Mouse (Mus musculus) ES-Bruce4 (cell line): Measurements from ENCODE around the gene Epha2. TPM values are rescaled to one million over a fixed set of nuclear protein-coding genes. Genes with fewer than 3 reads are reported as not detected.

Experiments
- H3K27ac ChIP-seq: 2 replicates; pipeline ENCODE4 v1.5.1; 2012; ENCODE audit warnings: low read length, inconsistent platforms; ENCODE audit not compliant: insufficient read depth
- H3K27me3 ChIP-seq: 2 replicates; pipeline ENCODE4 v1.6.1; 2012; ENCODE audit warnings: mild to moderate bottlenecking, low read length, inconsistent platforms; ENCODE audit not compliant: control insufficient read depth, poor library complexity, insufficient read depth, severe bottlenecking
- H3K36me3 ChIP-seq: 2 replicates; pipeline ENCODE4 v1.6.1; 2012; ENCODE audit warnings: inconsistent platforms, mild to moderate bottlenecking, low read length, moderate library complexity; ENCODE audit not compliant: control insufficient read depth, poor library complexity, insufficient read depth, severe bottlenecking
- H3K4me1 ChIP-seq: one replicate; pipeline ENCODE4 v1.8.1; 2011; ENCODE audit warnings: low read length; ENCODE audit not compliant: control insufficient read depth, insufficient read depth
- H3K4me3 ChIP-seq: 2 replicates; pipeline ENCODE4 v1.5.1; 2011; ENCODE audit warnings: low read depth, mild to moderate bottlenecking, low read length
- H3K9ac ChIP-seq: 2 replicates; pipeline ENCODE4 v1.6.1; 2012; ENCODE audit warnings: low read depth, mild to moderate bottlenecking, inconsistent platforms; ENCODE audit not compliant: poor library complexity, severe bottlenecking
- H3K9me3 ChIP-seq: replicated peaks from 2 replicates; pipeline ENCODE4 v1.6.1; 2012; ENCODE audit warnings: mild to moderate bottlenecking, low read length, inconsistent platforms; ENCODE audit not compliant: control insufficient read depth, poor library complexity, insufficient read depth, severe bottlenecking
- CTCF ChIP-seq: IDR thresholded peaks from one replicate; pipeline ENCODE4 v1.8.1; 2011; ENCODE audit warnings: low read depth, low read length
- EP300 ChIP-seq: IDR thresholded peaks from 2 replicates; pipeline ENCODE4 v1.6.1; 2011; ENCODE audit warnings: low read depth, low read length; ENCODE audit not compliant: insufficient read depth
- POLR2A ChIP-seq: IDR thresholded peaks from one replicate; pipeline ENCODE4 v1.8.1; 2011; ENCODE audit warnings: low read length; ENCODE audit not compliant: insufficient read depth
- polyA plus RNA-seq: library from polyadenylated mRNA; stranded (reverse); fragments of >200 nt; gene quantifications from 2 replicates; pipeline ENCODE4 v1.2.4, GENCODE M21; 2011; ENCODE audit warnings: low read depth; ENCODE audit not compliant: missing spikeins, insufficient read depth, insufficient read length

The Epha2 gene
- 44.7 and 51.3 TPM in 2 replicates for polyA plus RNA-seq

DNA sequence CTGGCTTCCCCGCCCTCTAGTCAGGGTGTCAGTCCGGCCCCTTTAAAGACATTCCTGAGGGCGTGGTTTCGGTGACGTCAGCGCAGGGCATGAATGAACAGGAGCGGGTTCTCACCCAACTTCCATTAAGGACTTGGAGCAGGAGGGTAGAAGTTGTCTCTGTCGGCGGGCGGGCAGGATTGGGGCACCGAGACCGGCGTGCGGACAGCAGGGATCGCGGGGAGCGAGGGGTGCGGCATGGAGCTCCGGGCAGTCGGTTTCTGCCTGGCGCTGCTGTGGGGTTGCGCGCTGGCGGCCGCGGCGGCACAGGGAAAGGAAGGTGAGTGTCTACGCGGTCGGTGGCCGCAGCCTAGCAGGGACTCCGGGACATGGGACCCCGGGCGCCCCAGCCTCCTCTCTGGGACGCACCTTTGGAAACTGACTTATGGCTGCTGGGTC, at the start of gene Epha2:
Gene Epha2, plus strand, starts transcription at position 125 of the 438 bp plus-strand sequence.
- Histone ChIP-seq H3K9me3 (no peaks in the 10 kb centered on the region), H3K36me3 (no peaks in the 10 kb centered on the region), H3K4me1 (peaks cover 12% of the 10 kb centered on the region), H3K27me3 (no peaks in the 10 kb centered on the region), H3K27ac (peak within 1 kb of the TSS; percentile 1; the same call in 1 of the 2 replicates), H3K9ac (peak within 1 kb of the TSS; percentile 88), H3K4me3 (peak within 1 kb of the TSS; percentile 93)
- TF ChIP-seq CTCF = no peak
- TF ChIP-seq POLR2A = peak; percentile 94
- 0 out of 2 replicates have a peak, but pooled peaks have one; percentile 17 for TF ChIP-seq EP300

DNA sequence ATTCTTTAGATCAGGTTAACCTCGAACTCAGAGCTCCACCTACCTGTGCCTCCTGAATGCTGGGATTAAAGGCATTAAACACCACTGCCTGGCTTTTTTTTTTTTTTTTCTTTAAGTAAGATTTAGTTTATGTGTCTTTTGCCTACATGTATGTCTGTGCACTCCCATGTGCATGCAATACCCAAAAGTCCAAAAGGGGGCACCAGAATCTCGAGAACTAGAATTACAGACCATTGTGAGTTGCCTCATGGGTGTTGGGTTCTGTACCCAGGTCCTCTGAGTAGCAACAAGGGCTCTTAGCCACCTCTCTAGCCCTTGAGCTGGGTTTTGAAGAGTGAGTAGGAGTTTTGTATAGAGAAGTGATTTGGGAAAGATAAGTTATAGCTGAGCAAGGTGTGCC, 48.4 kb upstream of the Epha2 start:
- Histone ChIP-seq H3K27ac (no peak overlapping the region), H3K27me3 (no peaks in the 10 kb centered on the region), H3K4me1 (peaks cover 4% of the 10 kb centered on the region), H3K36me3 (no peaks in the 10 kb centered on the region), H3K9ac (no peak overlapping the region), H3K4me3 (no peak overlapping the region), H3K9me3 (no peaks in the 10 kb centered on the region)
- TF ChIP-seq POLR2A (no peak), EP300 (no peak), CTCF (no peak)

DNA sequence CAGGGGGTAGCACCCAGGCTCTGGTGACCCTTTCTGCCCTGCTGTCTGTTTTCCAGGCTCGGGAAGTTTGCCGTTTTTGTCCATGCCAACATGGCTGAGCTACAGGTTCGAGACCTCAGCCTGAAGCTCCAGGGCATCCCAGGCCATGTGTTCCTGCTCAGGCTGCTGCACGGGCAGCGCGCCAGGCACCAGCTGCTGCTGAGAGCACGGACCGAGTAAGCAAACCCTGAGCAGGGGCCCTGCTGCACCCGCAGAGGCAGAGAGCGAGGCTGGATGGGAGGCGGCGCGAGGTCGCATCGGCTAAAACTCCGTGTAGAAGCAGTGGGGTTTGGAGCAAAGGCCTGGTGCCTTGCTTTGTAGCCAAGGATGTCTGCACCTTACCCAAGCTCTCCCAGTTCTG, 46.8 kb upstream of the Epha2 start:
- H3K36me3 ChIP-seq = no peaks in the 10 kb centered on the region
- no peak overlapping the region for H3K27ac ChIP-seq
- H3K27me3 ChIP-seq = no peaks in the 10 kb centered on the region
- peak overlapping the region; percentile 9 for H3K4me3 ChIP-seq
- TF ChIP-seq POLR2A = no peak
- TF ChIP-seq CTCF = no peak
- no peak for TF ChIP-seq EP300
- H3K9ac ChIP-seq = peak overlapping the region; percentile 12; the same call in 1 of the 2 replicates
- H3K9me3 ChIP-seq = no peaks in the 10 kb centered on the region
- H3K4me1 ChIP-seq = no peaks in the 10 kb centered on the region

DNA sequence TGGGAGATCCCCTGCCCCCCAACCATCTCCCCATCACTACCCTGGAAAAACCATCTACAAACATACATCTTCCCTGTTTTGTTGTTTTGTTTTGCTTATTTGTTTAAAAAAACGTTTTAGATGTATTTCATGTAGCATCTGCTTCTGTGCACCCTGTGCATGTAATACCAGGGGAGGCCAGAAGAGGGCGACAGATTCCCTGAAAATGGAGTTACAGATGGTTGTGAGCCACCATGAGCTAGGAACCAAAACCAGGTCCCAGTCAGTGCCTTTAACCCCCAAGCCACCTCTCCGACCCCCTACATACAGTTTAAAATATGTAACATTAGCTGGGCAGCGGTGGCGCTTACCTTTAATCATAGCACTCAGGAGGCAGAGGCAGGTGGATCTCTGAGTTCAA, 43.6 kb upstream of the Epha2 start:
- TF ChIP-seq POLR2A (no peak), CTCF (peak; percentile 63), EP300 (no peak)
- H3K9me3 ChIP-seq = no peaks in the 10 kb centered on the region
- no peak overlapping the region for H3K27ac ChIP-seq
- H3K9ac ChIP-seq = no peak overlapping the region
- no peak overlapping the region for H3K4me3 ChIP-seq
- H3K36me3 ChIP-seq = no peaks in the 10 kb centered on the region
- H3K27me3 ChIP-seq = no peaks in the 10 kb centered on the region
- no peaks in the 10 kb centered on the region for H3K4me1 ChIP-seq

DNA sequence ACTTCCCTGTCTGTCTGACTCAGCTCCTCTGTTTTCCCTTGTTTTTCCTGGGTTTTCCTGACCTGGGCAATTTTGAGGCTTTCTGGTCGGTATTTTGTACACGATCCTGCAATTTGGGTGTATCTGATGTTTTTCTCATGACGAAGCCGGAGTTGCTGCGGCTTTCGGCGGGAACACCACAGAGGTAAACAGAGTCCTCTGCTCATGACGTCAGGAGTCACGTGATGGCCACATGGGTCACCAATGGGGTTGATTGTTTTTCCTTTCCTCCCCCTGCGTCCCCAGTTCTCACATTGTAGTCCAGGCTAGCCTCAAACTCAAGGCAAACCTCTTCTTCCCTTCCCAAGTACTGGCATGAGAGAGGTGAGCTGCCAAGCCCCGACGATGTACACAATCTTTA, 41.6 kb upstream of the Epha2 start:
- Histone ChIP-seq H3K36me3 (no peaks in the 10 kb centered on the region), H3K27me3 (no peaks in the 10 kb centered on the region), H3K9me3 (no peaks in the 10 kb centered on the region), H3K27ac (no peak overlapping the region), H3K4me1 (no peaks in the 10 kb centered on the region), H3K9ac (no peak overlapping the region), H3K4me3 (no peak overlapping the region)
- TF ChIP-seq CTCF = no peak
- no peak for TF ChIP-seq POLR2A
- TF ChIP-seq EP300 = 0 out of 2 replicates have a peak, but pooled peaks have one; percentile 14

DNA sequence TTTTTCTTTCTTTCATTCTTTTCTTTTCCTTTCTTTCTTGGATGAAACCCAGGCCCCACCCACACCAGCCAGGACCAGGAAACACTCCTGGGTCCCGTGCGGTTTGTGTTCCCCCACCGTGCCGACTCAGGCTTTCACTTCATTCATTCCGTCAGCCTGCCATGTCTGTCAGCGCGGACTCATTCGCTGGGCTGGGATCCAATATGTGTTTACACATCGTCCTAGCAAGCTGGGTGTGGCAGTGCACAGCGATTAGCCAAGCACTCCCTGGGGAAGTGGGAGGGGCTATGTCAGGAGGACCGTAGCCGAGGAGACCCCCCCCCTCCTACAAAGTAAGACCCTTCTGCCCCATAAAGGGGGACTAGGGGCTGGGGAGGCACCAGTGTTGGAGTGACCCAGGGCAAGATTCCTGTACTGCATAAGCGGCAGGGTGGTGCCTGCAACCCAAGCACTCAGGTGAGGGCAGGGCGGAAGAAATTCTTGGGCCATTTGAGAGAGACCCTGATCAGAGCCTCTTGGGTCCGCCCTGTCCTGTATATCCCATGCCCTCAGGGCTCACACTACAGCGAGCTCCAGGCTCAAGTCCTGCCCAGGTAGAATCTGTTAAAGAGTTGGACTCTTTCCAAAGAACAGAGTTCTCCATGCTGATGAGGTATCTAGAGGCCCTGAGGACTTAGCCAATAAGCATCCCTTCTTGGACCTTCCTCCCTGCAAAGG, 40.9 kb upstream of the Epha2 start:
- Histone ChIP-seq H3K27ac (peak overlapping the region; percentile 33; the same call in 1 of the 2 replicates), H3K9ac (no peak overlapping the region), H3K36me3 (no peaks in the 10 kb centered on the region), H3K4me3 (peak overlapping the region; percentile 11; the same call in 1 of the 2 replicates), H3K27me3 (no peaks in the 10 kb centered on the region), H3K4me1 (no peaks in the 10 kb centered on the region), H3K9me3 (no peaks in the 10 kb centered on the region)
- TF ChIP-seq EP300 (no peak), CTCF (no peak), POLR2A (no peak)
